Mouse (Mus musculus): Measurements from ENCODE around the gene Rprd1b.

Gene Rprd1b

DNA sequence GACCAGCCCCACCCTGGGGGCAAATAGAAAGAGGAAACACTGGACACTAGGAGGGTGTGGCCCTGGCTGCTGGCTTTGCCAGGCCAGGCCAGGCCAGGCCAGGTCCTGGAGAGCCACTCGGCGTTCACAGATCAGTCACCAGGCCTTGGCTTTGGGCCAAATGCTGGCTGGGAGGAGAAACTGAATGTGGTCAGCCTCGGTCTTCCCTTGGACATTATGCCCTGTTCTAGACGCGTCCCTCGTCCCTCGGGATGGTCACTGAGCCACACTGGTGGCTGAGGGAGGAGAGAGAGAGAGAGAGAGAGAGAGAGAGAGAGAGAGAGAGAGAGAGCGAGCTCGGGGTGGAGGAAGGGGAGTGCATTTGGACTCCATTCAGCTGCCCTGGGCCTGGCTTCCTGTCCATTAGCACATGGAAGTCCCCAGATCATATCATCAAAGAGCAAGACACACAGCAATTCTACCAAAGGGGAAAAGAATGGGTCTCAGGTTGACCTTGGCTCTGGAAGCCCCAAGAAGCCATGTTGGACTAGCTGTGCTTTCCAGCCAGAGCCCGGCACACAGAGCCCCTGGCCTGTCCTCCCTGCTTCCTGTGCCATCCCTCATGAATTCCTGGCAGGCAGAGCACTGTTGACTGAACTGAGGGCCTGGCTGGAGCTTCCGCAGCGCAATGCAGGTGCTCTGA lies 93.5 kb downstream of the Rprd1b start:
- DNase-seq (ENCODE audit: low spot score in 2 of 2), result no peak

- no peak for DNase-seq (ENCODE audit: low spot score in 2 of 2)
Measured at GRCm38 (mm10) chr2:158122814-158123213, 94.5 kb downstream of the Rprd1b start.

DNA sequence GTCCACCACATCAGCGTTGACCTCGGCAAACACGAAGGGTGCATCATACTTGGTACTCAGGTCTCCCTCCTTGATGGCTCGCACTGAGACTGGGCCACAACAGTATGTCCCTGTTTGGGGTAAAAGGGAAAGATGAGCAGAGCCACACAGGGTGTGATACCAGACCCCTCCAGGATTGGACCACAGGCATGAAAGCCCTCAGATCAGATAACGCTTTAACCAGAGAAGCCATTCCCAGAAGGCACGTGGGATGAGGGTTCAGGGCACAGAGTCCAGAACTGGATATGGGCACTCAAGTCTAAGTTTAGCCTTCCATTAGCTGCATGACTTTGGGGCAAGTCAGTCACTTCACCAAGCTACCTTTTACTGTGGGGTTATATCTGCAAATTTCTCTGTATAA lies 98.9 kb downstream of the Rprd1b start:
- no peak for DNase-seq (ENCODE audit: low spot score in 2 of 2)

- no peak for DNase-seq (ENCODE audit: low spot score in 2 of 2)
Measured at GRCm38 (mm10) chr2:158127872-158128271, 99.6 kb downstream of the Rprd1b start.

- no peak for DNase-seq (ENCODE audit: low spot score in 2 of 2)
Measured at GRCm38 (mm10) chr2:158128461-158129130, 100.3 kb downstream of the Rprd1b start.

DNA sequence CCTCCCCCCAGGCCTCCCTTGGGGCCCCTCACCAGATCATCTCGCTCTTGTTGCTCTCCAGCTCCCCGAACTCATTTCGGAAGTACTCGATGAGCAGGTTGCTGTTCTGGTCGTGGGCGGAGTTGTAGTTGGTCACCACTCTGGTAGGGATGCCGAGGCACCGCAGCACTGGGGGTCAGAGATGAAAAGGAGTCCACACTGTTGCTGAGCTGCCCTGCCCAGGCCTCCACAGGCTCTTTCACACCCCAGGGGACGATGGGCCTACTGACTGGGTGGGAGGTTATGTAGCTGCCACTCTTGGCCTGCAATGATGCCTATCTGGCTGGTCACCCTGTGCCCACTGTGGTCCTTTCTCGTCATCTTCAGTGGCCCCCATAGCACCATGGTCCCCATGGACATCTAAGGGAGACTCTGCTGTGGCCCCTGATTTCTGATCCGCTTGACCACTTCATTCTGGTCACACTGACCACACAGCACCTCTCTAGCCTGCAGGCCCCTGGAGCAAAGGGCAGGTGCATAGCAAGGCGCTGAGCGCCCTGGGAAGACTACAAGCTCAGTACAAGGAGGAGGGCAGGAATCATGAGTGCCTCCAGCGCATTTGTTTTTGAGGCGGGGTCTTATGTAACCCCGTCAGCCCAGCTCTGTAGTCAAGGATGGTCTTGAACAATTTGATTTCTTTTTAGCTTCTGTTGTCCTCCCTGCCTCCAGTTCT lies 101.2 kb downstream of the Rprd1b start:
- DNase-seq (ENCODE audit: low spot score in 2 of 2), result no peak

DNA sequence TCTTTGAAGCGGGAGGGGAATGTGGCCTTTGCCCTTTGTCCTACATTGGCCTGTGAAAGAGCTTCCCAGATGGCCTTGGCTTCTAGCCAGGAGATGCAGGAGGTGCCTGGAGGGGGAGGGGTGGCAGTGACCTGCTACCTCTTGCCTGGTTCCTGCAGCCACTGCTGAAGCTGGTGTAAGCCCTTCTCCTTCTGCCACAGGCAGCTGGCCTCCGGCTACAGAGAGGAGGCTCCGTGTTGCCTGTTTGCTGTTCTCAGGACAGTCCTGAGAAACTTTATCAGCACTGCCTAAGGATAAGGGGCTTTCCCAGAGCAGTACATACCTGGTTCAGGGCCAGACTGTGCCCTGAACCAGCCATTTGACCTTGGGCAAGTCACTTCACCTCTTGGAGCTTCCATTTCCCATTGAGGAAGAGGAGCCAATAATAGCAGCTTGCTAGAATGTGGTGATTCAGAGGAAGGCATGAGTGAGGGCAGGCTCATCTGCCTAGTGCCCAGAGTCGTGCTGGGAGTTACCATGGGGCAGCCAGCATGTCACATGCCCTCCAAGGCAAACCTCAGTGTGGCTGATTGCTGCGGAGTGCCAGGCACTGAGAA lies 102.2 kb downstream of the Rprd1b start:
- no peak for DNase-seq (ENCODE audit: low spot score in 2 of 2)

DNA sequence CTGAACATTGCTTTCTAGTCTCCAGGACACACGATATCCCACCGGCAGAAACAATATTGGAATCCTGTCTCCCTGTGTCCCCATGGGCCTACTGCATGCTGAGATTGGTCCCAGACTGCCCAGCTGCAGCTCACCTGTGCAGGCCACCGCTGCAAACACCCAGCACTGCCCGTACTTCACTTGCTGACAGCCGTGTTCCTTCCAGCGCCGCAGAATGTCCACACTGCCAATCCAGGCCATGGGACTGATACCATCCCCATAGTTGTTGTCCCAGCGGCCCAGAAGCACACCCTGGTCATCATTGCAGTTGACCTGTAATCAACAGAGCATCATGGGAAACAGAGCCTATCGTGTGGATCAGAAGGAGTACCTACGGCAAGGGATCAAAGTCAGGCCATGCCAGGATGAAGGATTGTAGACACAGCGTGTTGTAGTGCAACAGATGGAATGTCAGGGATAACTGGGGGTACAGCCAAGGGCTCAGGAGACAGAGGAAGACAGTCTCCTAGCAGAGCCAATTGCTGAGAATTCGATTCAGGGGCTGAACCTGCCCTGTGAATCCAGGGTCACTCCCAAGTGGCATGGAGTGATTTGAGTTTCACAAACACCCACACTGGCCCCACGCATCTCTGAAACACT lies 103.0 kb downstream of the Rprd1b start:
- no peak for DNase-seq (ENCODE audit: low spot score in 2 of 2)

GRCm38 (mm10) chr2:158132320-158132719 lies 104.0 kb downstream of the Rprd1b start:
- no peak for DNase-seq (ENCODE audit: low spot score in 2 of 2)

DNA sequence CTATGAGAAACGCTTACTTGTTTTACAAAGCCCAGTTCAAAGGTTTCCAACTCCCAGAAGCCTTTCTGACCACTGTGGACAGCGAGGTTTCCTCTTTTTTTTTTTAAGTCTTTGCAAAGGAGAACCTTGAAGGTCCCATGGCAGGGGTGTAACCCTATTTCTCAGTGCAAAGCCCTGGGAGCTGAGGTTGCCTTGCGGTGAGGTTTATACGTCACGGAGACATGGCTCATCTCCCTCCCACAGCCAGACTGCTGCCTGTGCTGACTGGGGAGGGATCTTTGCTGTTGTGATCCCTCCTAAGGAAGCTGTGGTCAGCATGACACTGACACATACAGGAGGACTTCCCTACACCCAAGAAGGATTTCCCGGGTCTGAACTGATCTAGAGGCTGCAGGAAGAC lies 104.8 kb downstream of the Rprd1b start:
- no peak for DNase-seq (ENCODE audit: low spot score in 2 of 2)

DNA sequence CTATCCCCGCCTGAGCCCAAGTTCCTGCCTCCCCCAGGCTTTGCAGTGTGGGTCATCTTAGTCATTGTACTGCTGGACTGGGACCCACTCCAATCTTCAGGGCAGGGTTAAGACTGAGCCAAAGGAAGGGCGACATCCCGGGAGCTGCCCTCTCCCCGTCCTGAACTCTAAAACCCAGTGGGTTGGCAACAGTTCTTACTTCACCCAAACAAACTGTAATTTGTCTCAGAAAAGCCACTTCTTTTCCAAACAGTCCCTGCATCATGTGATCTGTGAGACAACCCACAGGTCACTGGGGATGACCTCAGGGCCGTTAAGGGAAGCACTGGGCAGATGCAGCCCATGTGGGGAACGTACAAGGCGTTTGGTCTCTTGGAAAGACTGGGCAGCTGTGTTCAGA lies 107.9 kb downstream of the Rprd1b start:
- DNase-seq (ENCODE audit: low spot score in 2 of 2), result no peak

DNA sequence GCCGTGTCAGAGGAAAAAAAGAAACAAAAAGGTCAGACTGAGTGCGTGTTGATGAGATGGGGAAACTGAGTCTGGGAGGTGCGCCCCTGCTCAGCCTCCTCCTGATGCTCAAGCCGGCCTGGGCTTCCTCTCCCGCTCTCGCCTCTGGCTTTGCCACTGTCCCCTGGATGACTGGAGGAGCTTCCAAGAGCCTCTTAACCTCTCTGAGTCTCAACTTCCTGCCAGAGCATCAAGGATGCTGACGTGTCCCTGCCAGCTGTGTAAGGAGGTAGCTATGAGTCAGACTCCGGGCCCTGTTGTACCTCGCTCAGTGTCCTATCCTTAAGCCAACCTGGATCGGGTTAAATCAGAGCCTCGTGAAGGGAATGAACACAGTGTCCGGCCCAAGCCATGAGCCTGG lies 109.5 kb downstream of the Rprd1b start:
- no peak for DNase-seq (ENCODE audit: low spot score in 2 of 2)

DNA sequence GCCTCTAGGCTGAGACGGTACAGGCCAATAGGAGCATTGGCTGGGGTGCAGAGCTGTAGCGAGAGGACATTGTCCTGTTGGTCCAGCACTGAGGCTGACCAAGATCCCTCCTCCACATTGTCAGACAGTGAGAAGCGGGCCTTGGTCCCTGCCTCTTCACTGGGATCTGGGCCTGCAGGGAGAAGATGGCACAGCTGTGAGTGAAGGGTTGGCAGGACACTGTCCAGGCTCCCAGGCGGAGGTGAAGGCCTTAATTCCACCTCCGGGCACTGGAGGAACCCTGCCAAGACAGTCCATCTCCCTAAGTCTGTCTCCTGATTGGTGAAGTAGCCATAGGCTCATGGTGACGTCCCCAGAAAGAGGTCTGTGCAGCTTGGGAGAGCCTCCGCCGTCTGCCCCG lies 110.5 kb downstream of the Rprd1b start:
- DNase-seq (ENCODE audit: low spot score in 2 of 2), result no peak

DNA sequence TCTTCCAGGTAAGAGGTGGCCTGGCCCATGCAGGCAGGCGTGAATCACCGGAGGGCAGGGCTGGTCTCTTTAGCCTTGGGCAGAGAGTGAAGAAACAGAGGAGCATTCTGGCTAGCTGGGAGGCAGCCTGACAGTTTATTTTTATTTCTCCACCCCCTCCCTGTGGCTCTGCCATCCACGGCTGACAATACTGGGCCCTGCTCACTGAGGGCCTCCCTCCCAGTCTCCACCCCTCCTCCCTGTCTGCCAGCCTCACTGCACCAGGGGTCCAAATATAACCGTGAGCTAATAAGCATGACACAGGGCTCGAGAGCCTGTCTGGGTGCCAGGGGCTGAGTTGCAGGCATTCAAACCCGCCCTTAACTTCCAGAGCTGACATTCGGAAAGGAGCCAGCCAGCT lies 111.3 kb downstream of the Rprd1b start:
- no peak for DNase-seq (ENCODE audit: low spot score in 2 of 2)

DNA sequence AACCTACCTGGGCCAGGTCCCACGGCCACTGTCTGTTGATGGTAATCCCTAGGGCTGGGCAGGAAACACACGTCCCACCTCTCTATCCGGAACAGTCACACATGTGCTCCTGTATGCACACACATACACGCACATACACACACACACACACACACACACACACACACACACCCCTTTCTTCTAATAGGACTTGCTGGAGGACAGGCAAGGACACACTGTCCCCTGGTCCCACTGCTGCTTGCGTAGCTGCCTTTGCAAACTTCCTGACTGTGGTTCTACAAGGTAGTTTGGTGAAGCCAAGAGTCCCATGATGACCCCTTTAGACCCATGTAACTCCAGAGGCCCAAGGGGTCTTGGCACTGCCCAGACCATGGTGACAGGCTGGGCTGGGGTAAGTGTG lies 112.4 kb downstream of the Rprd1b start:
- no peak for DNase-seq (ENCODE audit: low spot score in 2 of 2)

DNA sequence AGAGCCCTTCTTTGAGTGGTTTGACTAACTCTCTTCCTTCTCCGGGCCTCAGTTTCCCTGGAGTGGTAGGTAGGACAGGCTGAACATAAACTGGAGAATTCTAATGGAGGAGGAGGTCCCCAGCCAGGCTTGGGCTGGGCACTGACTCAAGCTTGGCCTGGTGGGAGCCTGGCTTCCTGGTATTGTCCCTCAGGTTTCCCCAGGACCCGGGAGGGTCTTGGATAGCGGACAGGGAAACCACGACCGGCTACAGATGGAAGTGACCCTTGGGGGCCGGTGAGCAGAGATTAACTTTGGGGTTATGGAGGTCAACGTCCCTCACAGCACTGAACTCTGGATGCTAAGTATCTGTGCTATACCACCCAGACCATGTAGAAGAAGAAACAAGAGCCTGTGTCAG lies 113.0 kb downstream of the Rprd1b start:
- no peak for DNase-seq (ENCODE audit: low spot score in 2 of 2)

DNA sequence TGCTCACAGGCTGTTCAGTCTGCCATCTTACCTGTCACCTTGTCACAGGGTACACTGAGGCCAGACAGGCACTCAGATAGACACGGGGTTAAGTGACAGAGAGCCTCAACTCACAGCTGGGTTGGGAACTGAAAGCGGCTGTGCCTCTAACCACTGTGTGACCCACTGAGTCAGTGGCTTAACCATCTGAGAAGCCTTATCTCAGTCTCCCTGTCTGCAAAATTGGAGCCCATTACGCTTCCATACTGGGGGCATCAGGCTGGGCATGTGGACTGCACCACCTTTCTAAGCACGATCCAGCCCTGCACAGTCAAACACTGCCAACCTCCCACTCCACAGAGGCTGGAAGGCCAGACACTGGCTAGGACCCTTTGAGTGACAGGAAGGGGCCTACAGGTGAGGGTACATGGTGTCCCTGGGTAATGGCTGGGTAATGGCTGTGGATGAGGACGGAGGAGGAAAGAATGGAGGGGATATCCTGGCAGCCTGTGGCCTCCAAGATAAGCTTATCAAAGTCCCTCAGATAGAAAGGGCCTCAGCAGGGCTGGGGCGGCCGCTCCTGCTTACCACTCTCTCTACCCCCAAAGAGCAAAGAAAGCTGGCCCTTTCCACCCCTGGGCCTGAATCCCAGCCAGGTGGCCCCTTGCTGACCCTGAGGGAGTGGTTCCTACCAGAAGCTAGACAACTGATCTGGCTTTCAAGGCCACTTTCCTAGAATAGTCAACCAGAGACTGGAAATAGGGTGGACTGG lies 113.6 kb downstream of the Rprd1b start:
- DNase-seq (ENCODE audit: low spot score in 2 of 2), result peak; percentile 33 to 51

DNA sequence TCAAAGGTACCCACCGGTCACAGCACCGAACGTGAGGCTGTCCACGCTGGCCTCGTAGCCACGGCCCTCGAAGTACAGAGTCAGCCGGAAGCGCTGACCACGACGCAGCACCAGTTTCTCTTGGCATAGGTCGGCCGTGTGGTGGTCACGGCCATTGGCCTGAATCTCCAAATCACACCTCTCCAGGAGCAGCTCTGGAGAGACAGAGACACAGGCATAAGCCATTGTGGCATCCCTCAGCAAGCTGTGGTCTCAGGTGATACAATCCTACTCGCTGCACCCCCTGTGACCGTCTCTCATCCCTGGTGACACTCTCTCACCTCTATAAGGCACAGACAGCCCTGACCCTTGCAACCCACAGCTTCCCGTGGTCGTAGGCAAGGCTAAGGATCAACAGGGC lies 114.7 kb downstream of the Rprd1b start:
- no peak for DNase-seq (ENCODE audit: low spot score in 2 of 2)

DNA sequence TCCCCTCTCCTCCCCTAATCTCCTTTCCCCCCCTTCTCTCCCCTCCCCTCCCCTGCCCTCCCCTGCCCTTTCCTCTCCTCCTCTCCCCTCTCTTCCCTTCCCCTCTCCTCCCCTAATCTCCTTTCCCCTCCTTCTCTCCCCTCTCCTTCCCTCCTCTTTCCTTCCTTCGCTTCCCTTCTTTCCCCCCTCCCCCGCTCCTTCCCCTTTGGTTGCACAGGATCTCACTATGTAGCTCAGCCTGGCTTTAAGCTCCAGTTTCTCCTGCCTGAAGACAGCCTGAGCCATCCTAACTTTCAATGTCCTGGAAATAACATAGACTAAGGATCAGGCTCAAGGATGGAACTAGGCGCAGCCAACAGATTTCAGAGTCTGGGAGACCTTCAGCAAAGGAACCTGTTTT lies 115.5 kb downstream of the Rprd1b start:
- DNase-seq (ENCODE audit: low spot score in 2 of 2), result no peak

GRCm38 (mm10) chr2:158144263-158144662 lies 116.0 kb downstream of the Rprd1b start:
- DNase-seq (ENCODE audit: low spot score in 2 of 2), result no peak

- no peak for DNase-seq (ENCODE audit: low spot score in 2 of 2)
Measured at GRCm38 (mm10) chr2:158144750-158145527, 116.6 kb downstream of the Rprd1b start.

Measured in spleen, postnatal 14 days (tissue).